Mouse (Mus musculus) c-Kit-positive CD71-negative TER-119-negative erythroid progenitor cells, embryonic 14.5 days (primary cell): ENCODE measurements around the gene 1700001C19Rik.

Source experiments
- DNase-seq: peaks from one replicate; pipeline ENCODE4 v3.0.0-alpha.2; 2013; ENCODE audit warnings: low read depth

The 1700001C19Rik gene

GRCm38 (mm10) chr17:47371451-47371850, 65.7 kb downstream of the 1700001C19Rik start:
- DNase-seq = peak; percentile 55

- no peak for DNase-seq
These were observed 68.1 kb downstream of the 1700001C19Rik start for GRCm38 (mm10) chr17:47369087-47369443.

- DNase-seq = peak; percentile 83
These were observed 68.6 kb downstream of the 1700001C19Rik start, which contains the start of gene Mrps10 for GRCm38 (mm10) chr17:47368401-47369086. Gene Mrps10, plus strand, starts transcription at chr17:47368887.
